Mouse (Mus musculus): ENCODE results near the gene Prkca. TPM values are rescaled to one million over a fixed set of nuclear protein-coding genes. Genes with fewer than 3 reads are reported as not detected.

Gene Prkca
- total RNA-seq (2022) = 10 to 100 TPM in 3 of 4 experiments, 1 to 10 TPM in 1; 9.0 to 12.0 (median 10.6) TPM

GRCm38 (mm10) chr11:108343789-108344462 is at the start of gene Prkca:
Gene Prkca, minus strand, starts transcription at chr11:108343928.
- peak; percentile 84 for DNase-seq

DNA sequence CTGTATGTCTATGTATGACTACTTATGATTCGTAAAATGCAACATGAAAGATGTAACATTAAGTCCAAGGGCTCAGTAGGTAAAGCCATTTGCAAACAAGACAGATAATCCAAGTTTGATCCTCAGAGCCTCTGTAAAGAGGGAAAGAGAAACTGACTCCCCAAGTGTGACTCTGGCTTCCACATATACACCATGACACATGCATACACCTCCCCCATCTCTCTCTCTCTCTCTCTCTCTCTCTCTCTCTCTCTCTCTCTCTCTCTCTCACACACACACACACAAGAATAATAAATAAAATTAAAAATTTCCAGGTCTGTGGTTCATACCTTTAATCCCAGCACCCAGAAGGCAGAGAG is 41.9 kb upstream of the Prkca start:
- no peak for DNase-seq

DNA sequence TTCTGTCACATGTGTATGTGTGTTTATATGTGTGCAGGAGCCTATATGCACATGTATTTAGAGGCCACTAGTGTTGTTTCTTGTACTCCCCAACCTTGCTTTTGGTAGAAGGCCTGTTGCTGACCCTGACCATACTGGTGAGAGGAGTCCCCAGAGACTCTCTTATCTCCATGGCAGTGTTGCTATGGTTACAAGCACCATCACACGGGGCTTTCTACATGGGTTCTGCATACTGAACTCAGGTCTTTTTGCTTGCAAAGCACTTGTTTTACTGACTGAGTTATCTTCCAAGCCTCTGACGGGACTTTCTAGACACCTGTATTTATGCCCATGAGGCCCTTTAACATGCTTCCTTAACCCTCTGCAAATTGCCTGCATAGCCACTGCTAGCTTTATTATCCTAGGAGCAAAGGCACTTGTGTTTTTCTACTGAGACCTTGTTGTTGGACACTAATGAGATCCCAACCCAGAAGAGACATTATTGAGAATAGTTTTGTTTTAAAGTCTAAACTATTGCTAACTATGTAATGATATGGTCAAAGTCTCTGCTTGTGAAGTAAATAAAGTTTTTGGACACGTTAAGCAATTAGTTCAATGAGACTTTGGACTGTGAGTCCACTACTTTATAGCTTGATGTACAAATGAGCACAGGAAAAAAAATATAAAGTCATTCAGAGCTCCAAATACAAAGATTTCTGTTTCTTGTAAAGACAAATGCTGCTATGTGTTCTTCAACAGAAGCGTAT is 41.4 kb upstream of the Prkca start:
- DNase-seq = no peak

GRCm38 (mm10) chr11:108382664-108383063 is 38.9 kb upstream of the Prkca start:
- DNase-seq = no peak

DNA sequence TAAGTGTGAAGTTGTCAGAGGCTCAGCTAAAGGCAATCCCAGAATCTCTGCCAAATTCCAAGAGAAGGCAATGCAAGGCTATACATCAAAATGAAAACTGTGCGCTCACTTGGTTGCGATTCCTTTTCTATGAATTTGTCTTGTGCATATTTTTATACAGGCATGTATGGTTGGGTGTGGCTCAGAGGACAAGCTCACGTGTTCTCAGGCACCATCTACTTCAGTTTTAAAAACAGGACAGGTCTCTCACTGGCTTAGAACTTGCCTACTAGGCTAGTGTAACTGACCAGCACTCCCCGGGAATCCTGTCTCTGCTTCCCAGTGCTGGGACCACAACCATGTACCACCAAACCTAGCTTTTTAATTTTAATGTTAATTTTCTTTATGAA is 34.6 kb upstream of the Prkca start:
- DNase-seq = no peak

DNA sequence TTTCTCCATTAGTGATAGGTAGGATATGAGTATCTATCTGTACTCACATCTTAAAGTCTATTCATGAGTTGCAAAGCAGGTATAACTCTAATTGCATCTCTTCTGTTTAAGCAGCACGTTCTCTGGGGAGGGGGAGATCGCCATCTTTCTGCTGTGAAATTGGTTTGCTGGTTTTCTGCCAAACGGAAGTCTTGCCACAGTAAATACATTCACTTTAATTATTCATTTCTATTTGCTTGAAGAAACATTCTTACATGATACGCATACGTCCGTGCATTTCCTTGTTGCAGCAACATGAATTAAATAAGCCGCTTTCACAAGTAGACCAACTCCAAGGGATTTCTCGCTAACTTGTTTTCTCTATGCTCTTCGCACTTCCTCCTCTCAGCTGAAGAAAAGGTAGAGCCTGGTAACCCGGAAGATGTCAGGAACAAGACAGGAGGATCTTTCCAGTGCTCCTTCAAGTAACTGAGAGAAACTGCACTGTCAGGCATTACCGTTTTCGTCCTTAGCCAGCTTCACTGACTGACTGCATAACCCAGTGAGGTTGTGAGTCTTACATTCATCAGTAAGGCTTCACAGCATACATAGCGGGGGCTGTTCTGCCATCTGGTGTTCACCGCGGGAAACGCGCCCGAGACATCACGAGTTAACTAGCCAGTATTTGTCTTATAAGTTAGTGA is 34.1 kb upstream of the Prkca start:
- DNase-seq = peak; percentile 31

- DNase-seq = no peak
Measured at GRCm38 (mm10) chr11:108376815-108377214, 33.1 kb upstream of the Prkca start.

- no peak for DNase-seq
Measured at GRCm38 (mm10) chr11:108367046-108367445, 23.3 kb upstream of the Prkca start.

- DNase-seq = no peak
Measured at GRCm38 (mm10) chr11:108365600-108365999, 21.9 kb upstream of the Prkca start.

DNA sequence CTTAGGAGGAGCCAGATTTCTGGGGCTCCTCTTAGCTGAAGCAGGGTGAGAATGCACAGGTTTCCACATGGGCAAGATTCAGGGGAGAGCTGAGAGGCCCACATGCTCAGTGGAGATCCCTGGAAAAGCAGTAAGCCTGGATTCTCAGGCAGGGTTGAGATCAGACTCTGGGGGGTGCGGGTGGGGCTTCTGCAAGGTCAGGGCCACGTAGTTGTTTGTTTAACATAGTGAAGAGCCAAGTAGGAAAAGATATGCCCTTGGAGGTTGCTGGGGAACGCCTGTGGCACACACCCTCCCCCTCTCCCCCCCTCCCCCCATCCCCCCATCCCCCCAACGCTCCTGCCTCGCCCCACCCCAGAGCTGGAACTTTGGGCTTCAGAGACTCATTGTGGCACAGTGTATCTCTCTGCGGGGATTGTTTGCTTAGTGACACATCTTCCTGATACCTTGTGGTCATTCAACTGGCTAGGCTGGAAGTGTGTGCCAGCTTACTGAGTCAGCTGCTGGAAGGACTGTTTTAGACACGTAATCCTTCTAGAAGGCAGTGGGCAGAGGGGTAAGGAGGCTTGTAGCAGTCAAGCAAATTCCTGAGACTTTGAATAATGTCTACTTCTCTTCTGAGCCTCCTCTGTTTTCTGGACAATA is 21.3 kb upstream of the Prkca start:
- peak; percentile 67 for DNase-seq

GRCm38 (mm10) chr11:108363991-108364390 is 20.3 kb upstream of the Prkca start:
- no peak for DNase-seq

GRCm38 (mm10) chr11:108362965-108363364 is 19.2 kb upstream of the Prkca start:
- DNase-seq = no peak

- no peak for DNase-seq
Measured at GRCm38 (mm10) chr11:108360983-108361382, 17.3 kb upstream of the Prkca start.

GRCm38 (mm10) chr11:108358911-108359310 is 15.2 kb upstream of the Prkca start:
- no peak for DNase-seq

DNA sequence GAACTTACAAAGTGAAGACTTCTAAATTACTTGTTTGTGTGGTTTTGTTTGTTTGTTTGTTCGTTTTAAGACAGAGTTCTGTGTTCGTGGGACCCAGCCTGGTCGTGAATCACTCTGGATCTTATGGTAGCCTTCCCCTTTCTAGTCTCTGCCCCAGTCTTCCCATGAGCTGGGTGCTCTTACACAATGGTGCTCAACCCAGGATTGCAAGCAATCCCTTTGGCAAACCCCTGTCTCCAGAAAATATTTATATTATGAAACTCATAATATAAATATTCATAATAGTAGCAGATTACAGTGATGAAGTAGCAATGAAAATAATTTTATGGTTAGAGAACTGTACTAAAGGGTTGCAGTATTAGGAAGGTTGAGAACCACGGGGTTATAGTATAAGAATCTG is 12.3 kb upstream of the Prkca start:
- no peak for DNase-seq

DNA sequence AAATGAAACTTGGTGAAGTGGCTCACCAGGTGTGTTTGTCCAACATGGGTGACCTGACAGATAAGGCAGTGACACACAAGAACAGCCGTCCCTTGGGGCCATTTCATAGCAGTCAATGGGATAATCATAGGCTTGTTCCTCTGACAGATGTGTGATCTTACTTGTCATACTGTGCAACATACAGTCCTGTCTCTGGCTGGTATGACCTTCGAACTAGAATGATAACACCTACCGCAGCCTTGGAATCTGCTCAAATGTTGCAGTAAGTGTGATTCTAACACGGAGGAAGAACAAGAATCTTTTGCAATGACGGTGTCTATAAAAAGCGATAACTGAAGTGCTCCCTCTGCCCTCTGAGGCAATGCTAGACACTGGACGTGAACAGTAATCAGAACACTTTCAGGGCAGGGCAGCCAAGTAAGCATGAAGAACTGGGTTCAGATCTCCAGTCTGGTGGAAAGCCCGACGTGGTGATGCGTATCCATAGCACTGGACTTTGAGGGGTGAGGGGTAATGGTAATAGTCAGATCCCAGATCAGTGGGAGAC is 9.2 kb upstream of the Prkca start:
- no peak for DNase-seq

DNA sequence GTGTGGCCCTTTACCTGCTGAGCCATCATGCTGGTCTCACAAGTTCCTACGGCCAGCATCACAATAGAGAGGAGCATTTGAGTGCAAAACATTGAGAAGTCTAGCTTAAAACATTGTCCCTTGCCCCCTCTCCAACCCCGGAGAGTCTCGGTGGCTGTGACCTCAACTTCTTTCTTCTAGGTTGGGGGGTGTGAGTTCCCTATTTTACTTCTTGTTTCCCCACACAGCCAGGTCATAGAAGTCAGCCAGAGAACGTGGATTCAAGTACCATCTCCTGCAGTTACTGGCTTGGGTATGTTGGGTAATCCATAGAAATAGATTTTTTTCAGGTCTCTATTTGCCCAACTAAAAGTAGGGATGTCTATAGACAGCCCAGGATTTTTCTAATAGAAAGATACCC is 7.1 kb upstream of the Prkca start:
- no peak for DNase-seq

- no peak for DNase-seq
Measured at GRCm38 (mm10) chr11:108345321-108345720, 1.6 kb upstream of the Prkca start.

DNA sequence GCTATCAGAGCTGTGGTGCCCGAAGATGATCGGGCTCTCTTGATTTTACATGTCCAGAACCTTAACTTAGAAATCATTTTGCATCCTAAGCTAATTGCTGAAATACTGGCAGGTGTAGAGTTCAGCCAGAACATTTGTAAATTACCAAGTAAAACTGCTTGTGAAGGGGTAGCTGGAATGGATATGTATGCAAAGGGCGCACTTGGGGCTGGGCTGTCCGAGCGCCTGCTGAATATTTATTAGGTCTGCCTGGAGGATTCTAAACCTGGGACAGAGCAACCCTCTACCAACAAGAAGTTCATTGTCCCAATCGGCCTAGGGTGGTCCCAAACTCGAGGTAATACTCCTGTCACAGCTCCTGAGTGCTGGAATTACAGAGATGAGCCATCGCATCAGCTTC is 1.0 kb upstream of the Prkca start:
- DNase-seq = no peak

GRCm38 (mm10) chr11:108342781-108343768 is 653 bp downstream of the Prkca start, which contains the start of gene Apoh:
Gene Apoh, plus strand, starts transcription at chr11:108343354.
- peak; percentile 7 for DNase-seq

DNA sequence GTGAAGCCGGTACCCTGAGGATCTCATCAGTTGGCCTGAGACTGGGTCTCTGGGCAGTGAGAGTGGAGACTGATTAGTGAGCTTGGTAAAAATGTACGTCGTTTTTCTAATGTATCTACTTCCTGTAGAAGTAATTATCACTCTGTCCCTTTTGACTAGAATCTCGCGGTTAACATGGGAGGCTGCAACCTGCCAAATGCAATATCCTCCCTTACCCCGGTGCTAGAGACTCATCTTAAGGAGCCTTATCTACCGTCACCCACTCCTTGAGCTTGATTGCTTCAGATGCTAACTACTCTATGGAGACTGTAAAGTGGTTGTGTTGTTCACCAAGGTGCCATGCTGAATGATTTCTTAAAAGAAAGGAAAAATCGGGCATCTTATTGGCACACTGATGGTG is 1.9 kb downstream of the Prkca start:
- DNase-seq = no peak
